Mouse (Mus musculus): Measurements from ENCODE around the gene Utrn. TPM values are rescaled to one million over a fixed set of nuclear protein-coding genes. Genes with fewer than 3 reads are reported as not detected.

Gene Utrn
- polyA plus RNA-seq, 2 experiments, result 34.1 to 76.0 TPM

DNA sequence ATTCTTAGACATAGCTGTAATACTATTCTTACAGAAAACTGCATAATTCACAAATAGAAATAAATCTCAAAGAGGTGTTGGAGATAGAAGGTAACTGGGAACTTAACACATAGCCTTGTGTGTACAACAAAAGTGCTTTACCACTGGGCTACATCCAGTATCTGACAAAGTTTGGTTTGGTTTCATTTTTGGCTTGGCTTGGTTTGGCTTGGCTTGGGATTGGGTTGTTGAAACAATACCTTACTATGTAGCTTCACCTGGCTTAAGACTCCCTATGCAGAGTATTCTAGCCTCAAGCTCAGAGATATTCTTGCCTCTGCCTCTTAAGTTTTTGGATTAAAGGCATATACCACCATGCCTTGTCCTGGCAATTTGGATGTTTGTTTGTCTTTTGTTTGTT is 183.5 kb downstream of the Utrn start:
- H3K27ac ChIP-seq (replicated peaks; ENCODE audit: low read depth, low read length), result no peak overlapping the region
- H3K4me3 ChIP-seq (replicated peaks; ENCODE audit: low read length), result no peak overlapping the region
- no peak overlapping the region for H3K4me2 ChIP-seq (replicated peaks; ENCODE audit: low read depth, low read length, severe bottlenecking)
- peaks cover 43% of the 10 kb centered on the region for H3K36me3 ChIP-seq (ENCODE audit: control insufficient read depth, insufficient read depth, low read length)
- no peaks in the 10 kb centered on the region for H3K27me3 ChIP-seq (ENCODE audit: control insufficient read depth, insufficient read depth, low read length)
- H3K4me1 ChIP-seq (ENCODE audit: control insufficient read depth, insufficient read depth, low read length), result no peaks in the 10 kb centered on the region
- no peaks in the 10 kb centered on the region for H3K9me3 ChIP-seq (ENCODE audit: control insufficient read depth, low read length)
- ATAC-seq (ENCODE audit: low FRiP score, low read depth) (no peak), DNase-seq (ENCODE audit: low spot score) (no peak)
- H3K9ac ChIP-seq (ENCODE audit: low read depth, low read length, severe bottlenecking), result no peak overlapping the region
- TF ChIP-seq POLR2A (IDR thresholded peaks at IDR 0.05; ENCODE audit: borderline replicate concordance, extremely low read depth, insufficient read depth, insufficient read length), result no peak

- H3K9ac ChIP-seq (ENCODE audit: low read depth, low read length, severe bottlenecking), result no peak overlapping the region
- no peak overlapping the region for H3K4me3 ChIP-seq (replicated peaks; ENCODE audit: low read length)
- H3K4me1 ChIP-seq (ENCODE audit: control insufficient read depth, insufficient read depth, low read length), result no peaks in the 10 kb centered on the region
- H3K27ac ChIP-seq (replicated peaks; ENCODE audit: low read depth, low read length), result no peak overlapping the region
- H3K9me3 ChIP-seq (ENCODE audit: control insufficient read depth, low read length), result no peaks in the 10 kb centered on the region
- H3K4me2 ChIP-seq (replicated peaks; ENCODE audit: low read depth, low read length, severe bottlenecking), result no peak overlapping the region
- WGBS, result 87% methylated on average over 3 of the region's 3 CpGs
- DNase-seq (ENCODE audit: low spot score) (no peak), ATAC-seq (ENCODE audit: low FRiP score, low read depth) (no peak)
- no peaks in the 10 kb centered on the region for H3K27me3 ChIP-seq (ENCODE audit: control insufficient read depth, insufficient read depth, low read length)
- H3K36me3 ChIP-seq (ENCODE audit: control insufficient read depth, insufficient read depth, low read length), result peaks cover 54% of the 10 kb centered on the region
- no peak for TF ChIP-seq POLR2A (IDR thresholded peaks at IDR 0.05; ENCODE audit: borderline replicate concordance, extremely low read depth, insufficient read depth, insufficient read length)
These were observed 185.1 kb downstream of the Utrn start for GRCm38 (mm10) chr10:12684018-12684417.

GRCm38 (mm10) chr10:12673309-12673708 is 195.9 kb downstream of the Utrn start:
- Histone ChIP-seq H3K9ac (ENCODE audit: low read depth, low read length, severe bottlenecking) (no peak overlapping the region), H3K9me3 (ENCODE audit: control insufficient read depth, low read length) (no peaks in the 10 kb centered on the region), H3K4me2 (replicated peaks; ENCODE audit: low read depth, low read length, severe bottlenecking) (no peak overlapping the region), H3K27me3 (ENCODE audit: control insufficient read depth, insufficient read depth, low read length) (no peaks in the 10 kb centered on the region), H3K27ac (replicated peaks; ENCODE audit: low read depth, low read length) (no peak overlapping the region), H3K36me3 (ENCODE audit: control insufficient read depth, insufficient read depth, low read length) (peaks cover 36% of the 10 kb centered on the region), H3K4me3 (replicated peaks; ENCODE audit: low read length) (no peak overlapping the region), H3K4me1 (ENCODE audit: control insufficient read depth, insufficient read depth, low read length) (no peaks in the 10 kb centered on the region)
- DNase-seq (ENCODE audit: low spot score) (no peak), ATAC-seq (ENCODE audit: low FRiP score, low read depth) (no peak)
- WGBS, result 88% methylated on average over 5 of the region's 5 CpGs
- TF ChIP-seq POLR2A (IDR thresholded peaks at IDR 0.05; ENCODE audit: borderline replicate concordance, extremely low read depth, insufficient read depth, insufficient read length), result no peak

- no peak overlapping the region for H3K27ac ChIP-seq (replicated peaks; ENCODE audit: low read depth, low read length)
These were observed 197.6 kb downstream of the Utrn start for GRCm38 (mm10) chr10:12671608-12672007.

GRCm38 (mm10) chr10:12662035-12662434 is 207.1 kb downstream of the Utrn start:
- Histone ChIP-seq H3K4me1 (ENCODE audit: control insufficient read depth, insufficient read depth, low read length) (no peaks in the 10 kb centered on the region), H3K27me3 (ENCODE audit: control insufficient read depth, insufficient read depth, low read length) (no peaks in the 10 kb centered on the region), H3K36me3 (ENCODE audit: control insufficient read depth, insufficient read depth, low read length) (peaks cover 50% of the 10 kb centered on the region), H3K9ac (ENCODE audit: low read depth, low read length, severe bottlenecking) (no peak overlapping the region), H3K4me3 (replicated peaks; ENCODE audit: low read length) (no peak overlapping the region), H3K4me2 (replicated peaks; ENCODE audit: low read depth, low read length, severe bottlenecking) (no peak overlapping the region), H3K9me3 (ENCODE audit: control insufficient read depth, low read length) (peaks cover 6% of the 10 kb centered on the region; the same call in 1 of the 2 replicates), H3K27ac (replicated peaks; ENCODE audit: low read depth, low read length) (no peak overlapping the region)
- TF ChIP-seq POLR2A (IDR thresholded peaks at IDR 0.05; ENCODE audit: borderline replicate concordance, extremely low read depth, insufficient read depth, insufficient read length), result no peak
- DNase-seq (ENCODE audit: low spot score), result no peak
- 88% methylated on average over 4 of the region's 4 CpGs for WGBS
- no peak for ATAC-seq (ENCODE audit: low FRiP score, low read depth)

More at GRCm38 (mm10) chr10:12671608-12672007, 197.6 kb downstream of the Utrn start:
- no peak for DNase-seq (ENCODE audit: low spot score)
- WGBS, result 88% methylated on average over 9 of the region's 9 CpGs
- no peak for TF ChIP-seq POLR2A (IDR thresholded peaks at IDR 0.05; ENCODE audit: borderline replicate concordance, extremely low read depth, insufficient read depth, insufficient read length)
- no peak for ATAC-seq (ENCODE audit: low FRiP score, low read depth)
- no peaks in the 10 kb centered on the region for H3K27me3 ChIP-seq (ENCODE audit: control insufficient read depth, insufficient read depth, low read length)
- H3K36me3 ChIP-seq (ENCODE audit: control insufficient read depth, insufficient read depth, low read length), result peaks cover 34% of the 10 kb centered on the region
- H3K4me3 ChIP-seq (replicated peaks; ENCODE audit: low read length), result no peak overlapping the region
- H3K4me2 ChIP-seq (replicated peaks; ENCODE audit: low read depth, low read length, severe bottlenecking), result no peak overlapping the region
- no peak overlapping the region for H3K9ac ChIP-seq (ENCODE audit: low read depth, low read length, severe bottlenecking)
- H3K4me1 ChIP-seq (ENCODE audit: control insufficient read depth, insufficient read depth, low read length), result no peaks in the 10 kb centered on the region
- H3K9me3 ChIP-seq (ENCODE audit: control insufficient read depth, low read length), result no peaks in the 10 kb centered on the region

Data from limb, embryonic 14.5 days (tissue).